28 mouse cellular contexts compared by ENCODE assay signal in the genomic region with DNA sequence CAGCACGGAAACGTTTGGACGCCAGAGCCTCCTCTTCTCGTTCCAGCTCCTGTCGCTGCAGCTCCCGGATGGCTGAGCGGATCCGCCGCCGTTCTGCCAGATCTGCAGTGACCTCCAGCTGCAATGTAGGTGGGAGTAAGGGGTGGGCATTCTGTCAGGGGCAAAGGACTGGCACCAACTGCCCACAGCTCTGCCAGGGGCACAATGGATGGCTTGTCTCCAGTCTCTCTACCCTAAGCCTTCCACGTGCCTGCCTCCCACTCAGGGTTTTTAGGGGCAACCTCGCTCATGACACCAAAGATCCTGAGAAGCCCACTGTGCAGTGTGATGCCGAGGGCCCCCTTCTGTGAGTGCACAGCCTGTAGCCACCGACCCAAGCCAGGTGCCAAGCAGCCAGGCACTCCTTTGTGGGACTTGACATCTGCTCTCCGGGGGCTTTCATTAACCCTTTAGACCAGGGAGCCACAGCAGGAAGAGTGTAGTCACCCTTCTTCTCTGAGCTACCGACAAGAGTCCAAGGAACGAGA. TPM values are rescaled to one million over a fixed set of nuclear protein-coding genes. Genes with fewer than 3 reads are reported as not detected.
DNase-seq lines count a peak whose midpoint lies in the region; ATAC-seq lines count a peak whose summit lies in the region.
"Had no signal": no experiment of that assay in that cellular context is flagged by ENCODE, and none has a peak within 500 bp of the region (broad histone marks: within the 10 kb centered on the region; RNA-seq: fewer than 3 reads in every experiment).

No protein-coding gene starts in this region.

- intact Hi-C loops in heart, postnatal 36 days (cut with DNase I), result loop anchor here (10.0 kb wide), 1 partner anchor 381 kb away; a partner anchor contains a TSS

- peak; percentile 29 for DNase-seq in cerebellum, adult 9-11 months
- no peak for DNase-seq in cerebellum, postnatal 36 days
- DNase-seq in heart, postnatal 36 days, result peak; percentile 2 to 4
- no peak for DNase-seq in heart, adult 18-20 months
- DNase-seq in midbrain, embryonic 14.5 days, result no peak
- DNase-seq in liver, embryonic 11.5 days (ENCODE audit: low spot score), result no peak
- DNase-seq: adrenal gland, postnatal 36 days; liver, embryonic 13.5 days; lung, embryonic 14.5 days; retina, postnatal 1 day; right cerebral cortex, postnatal 25 days; thymus, postnatal 25 days had no signal

- WGBS in midbrain, embryonic 13.5 days, result 90% methylated on average over 17 of the region's 17 CpGs
- WGBS in midbrain, embryonic 14.5 days, result 89% methylated on average over 17 of the region's 17 CpGs
- 85% methylated on average over 17 of the region's 17 CpGs for WGBS in liver, embryonic 11.5 days

- no peak overlapping the region for H3K27ac ChIP-seq in midbrain, embryonic 13.5 days
- H3K27ac ChIP-seq in midbrain, embryonic 14.5 days (replicated peaks; ENCODE audit: low read depth, low read length), result no peak overlapping the region
- H3K27ac ChIP-seq in liver, embryonic 11.5 days (ENCODE audit: low read depth, low read length), result no peak overlapping the region
- H3K27ac ChIP-seq: embryonic facial prominence, embryonic 12.5 days; forebrain, embryonic 12.5 days; heart, embryonic 15.5 days; hindbrain, embryonic 10.5 days; kidney, postnatal 0 days; layer of hippocampus, adult 2 months; liver, embryonic 13.5 days; midbrain, embryonic 12.5 days; neural tube, embryonic 13.5 days had no signal

- H3K27me3 ChIP-seq in midbrain, embryonic 13.5 days, result peaks cover 4% of the 10 kb centered on the region; the same call in 1 of the 2 replicates
- no peaks in the 10 kb centered on the region for H3K27me3 ChIP-seq in midbrain, embryonic 14.5 days (ENCODE audit: control insufficient read depth, insufficient read depth, low read length)
- no peaks in the 10 kb centered on the region for H3K27me3 ChIP-seq in liver, embryonic 11.5 days (replicated peaks; ENCODE audit: control insufficient read depth, insufficient read depth, low read length)
- H3K27me3 ChIP-seq: embryonic facial prominence, embryonic 12.5 days; heart, embryonic 15.5 days; liver, embryonic 13.5 days; midbrain, embryonic 12.5 days; neural tube, embryonic 13.5 days; Patski had no signal

- H3K36me3 ChIP-seq in midbrain, embryonic 13.5 days, result peaks cover 31% of the 10 kb centered on the region
- peaks cover 4% of the 10 kb centered on the region; the same call in 1 of the 2 replicates for H3K36me3 ChIP-seq in midbrain, embryonic 14.5 days (ENCODE audit: control insufficient read depth, insufficient read depth, low read length)
- H3K36me3 ChIP-seq in liver, embryonic 11.5 days (ENCODE audit: control insufficient read depth, insufficient read depth, low read length), result peaks cover 14% of the 10 kb centered on the region

- H3K4me3 ChIP-seq in midbrain, embryonic 13.5 days (replicated peaks), result no peak overlapping the region
- no peak overlapping the region for H3K4me3 ChIP-seq in midbrain, embryonic 14.5 days (replicated peaks; ENCODE audit: low read depth, low read length)
- H3K4me3 ChIP-seq in liver, embryonic 11.5 days (ENCODE audit: low read depth, low read length), result no peak overlapping the region
- H3K4me3 ChIP-seq: embryonic facial prominence, embryonic 12.5 days; erythroblast, embryonic 14.5 days; forebrain, embryonic 12.5 days; heart, embryonic 15.5 days; hindbrain, embryonic 10.5 days; layer of hippocampus, adult 2 months; liver, embryonic 13.5 days; midbrain, embryonic 12.5 days; myocyte; neural tube, embryonic 13.5 days had no signal

- H3K4me2 ChIP-seq in midbrain, embryonic 13.5 days (replicated peaks), result no peak overlapping the region
- H3K4me2 ChIP-seq in midbrain, embryonic 14.5 days (ENCODE audit: low read length), result no peak overlapping the region
- H3K4me2 ChIP-seq in liver, embryonic 11.5 days, result no peak overlapping the region
- H3K4me2 ChIP-seq: embryonic facial prominence, embryonic 12.5 days; forebrain, embryonic 12.5 days; heart, embryonic 15.5 days; liver, embryonic 13.5 days; lung, embryonic 14.5 days; midbrain, embryonic 12.5 days; neural tube, embryonic 13.5 days had no signal

- H3K4me1 ChIP-seq in midbrain, embryonic 13.5 days (replicated peaks), result peaks cover 29% of the 10 kb centered on the region
- peaks cover 9% of the 10 kb centered on the region for H3K4me1 ChIP-seq in midbrain, embryonic 14.5 days (ENCODE audit: control insufficient read depth, insufficient read depth, low read length)
- H3K4me1 ChIP-seq in liver, embryonic 11.5 days (replicated peaks; ENCODE audit: control insufficient read depth, insufficient read depth, low read length), result peaks cover 18% of the 10 kb centered on the region

- H3K9me3 ChIP-seq in midbrain, embryonic 13.5 days, result no peaks in the 10 kb centered on the region
- H3K9me3 ChIP-seq in midbrain, embryonic 14.5 days (ENCODE audit: control insufficient read depth, low read length), result no peaks in the 10 kb centered on the region
- no peaks in the 10 kb centered on the region for H3K9me3 ChIP-seq in liver, embryonic 11.5 days (ENCODE audit: control insufficient read depth, low read length)
- H3K9me3 ChIP-seq: embryonic facial prominence, embryonic 12.5 days; forebrain, embryonic 12.5 days; heart, embryonic 15.5 days; hindbrain, embryonic 10.5 days; liver, embryonic 13.5 days; midbrain, embryonic 12.5 days; neural tube, embryonic 13.5 days had no signal

- ATAC-seq in midbrain, embryonic 13.5 days, result no peak
- no peak for ATAC-seq in midbrain, embryonic 14.5 days (ENCODE audit: low FRiP score, low TSS enrichment)
- no peak for ATAC-seq in liver, embryonic 11.5 days (replicated peaks; ENCODE audit: low FRiP score)
- ATAC-seq: intestine, postnatal 0 days; Patski had no signal

- H3K9ac ChIP-seq in midbrain, embryonic 13.5 days (replicated peaks), result 0 out of 2 replicates have a peak overlapping the region, but pooled peaks have one; percentile 36
- H3K9ac ChIP-seq in midbrain, embryonic 14.5 days (replicated peaks; ENCODE audit: low read length), result no peak overlapping the region
- no peak overlapping the region for H3K9ac ChIP-seq in liver, embryonic 11.5 days (ENCODE audit: low read depth, low read length)
- H3K9ac ChIP-seq: embryonic facial prominence, embryonic 12.5 days; forebrain, embryonic 12.5 days; heart, embryonic 15.5 days; liver, embryonic 13.5 days; lung, embryonic 14.5 days had no signal

RNA-seq across cellular contexts. Expression of a gene that starts 6.9 kb away (rescaled TPM):
- 100 to 1,000 TPM; 146 to 153 TPM for total RNA-seq in heart, postnatal 36 days (2021)
- total RNA-seq in heart, adult 18-20 months (2021), result 100 to 1,000 TPM; 139 to 154 TPM
- 15.5 and 18.2 TPM in 2 replicates for polyA plus RNA-seq in midbrain, embryonic 13.5 days (2015; fragmentation: Nextera tagmentation; extraction: Ambion mirVana)
- 7.2 and 12.8 TPM in 2 replicates for polyA plus RNA-seq in midbrain, embryonic 14.5 days (2014; fragmentation: Nextera tagmentation; extraction: Ambion mirVana)
- polyA plus RNA-seq in liver, embryonic 11.5 days (2014; fragmentation: Nextera tagmentation; extraction: Ambion mirVana), result 27.0 and 29.3 TPM in 2 replicates

RNA-seq across cellular contexts. Expression of a gene that starts 19.0 kb away (rescaled TPM):
- total RNA-seq in heart, postnatal 36 days (2021), result 10 to 100 TPM; 37.6 to 43.8 TPM
- total RNA-seq in heart, adult 18-20 months (2021), result 10 to 100 TPM; 39.8 to 40.3 TPM
- polyA plus RNA-seq in midbrain, embryonic 13.5 days (2015; fragmentation: Nextera tagmentation; extraction: Ambion mirVana), result 30.3 and 32.0 TPM in 2 replicates
- polyA plus RNA-seq in midbrain, embryonic 14.5 days (2014; fragmentation: Nextera tagmentation; extraction: Ambion mirVana), result 48.5 and 76.5 TPM in 2 replicates
- polyA plus RNA-seq in liver, embryonic 11.5 days (2014; fragmentation: Nextera tagmentation; extraction: Ambion mirVana), result 27.9 and 35.9 TPM in 2 replicates

RNA-seq across cellular contexts. Expression of a gene that starts 28.8 kb away (rescaled TPM):
- total RNA-seq in heart, postnatal 36 days (2021), result 10 to 100 TPM; 15.7 to 25.8 TPM
- 10 to 100 TPM; 16.7 to 18.2 TPM for total RNA-seq in heart, adult 18-20 months (2021)
- polyA plus RNA-seq in midbrain, embryonic 13.5 days (2015; fragmentation: Nextera tagmentation; extraction: Ambion mirVana), result 1.4 and 1.7 TPM in 2 replicates
- polyA plus RNA-seq in midbrain, embryonic 14.5 days (2014; fragmentation: Nextera tagmentation; extraction: Ambion mirVana), result 3.2 and 4.7 TPM in 2 replicates
- polyA plus RNA-seq in liver, embryonic 11.5 days (2014; fragmentation: Nextera tagmentation; extraction: Ambion mirVana), result 0.45 and 0.52 TPM in 2 replicates
- polyA plus RNA-seq: erythroblast, embryonic 14.5 days had no signal

RNA-seq across cellular contexts. Expression of a gene that starts 45.4 kb away (rescaled TPM):
- not detected for total RNA-seq in heart, postnatal 36 days (2021)
- total RNA-seq in heart, adult 18-20 months (2021), result under 1 TPM; 0.10 to 0.13 TPM
- polyA plus RNA-seq in midbrain, embryonic 13.5 days (2015; fragmentation: Nextera tagmentation; extraction: Ambion mirVana), result 0.52 and 0.67 TPM in 2 replicates
- 0.59 and 0.72 TPM in 2 replicates for polyA plus RNA-seq in midbrain, embryonic 14.5 days (2014; fragmentation: Nextera tagmentation; extraction: Ambion mirVana)
- 0.27 TPM in 2 replicates for polyA plus RNA-seq in liver, embryonic 11.5 days (2014; fragmentation: Nextera tagmentation; extraction: Ambion mirVana)
- total RNA-seq: ES-E14; gastrocnemius, adult 18-20 months; granulocyte monocyte progenitor cell, adult 5-6 weeks had no signal
- polyA plus RNA-seq: erythroblast, embryonic 14.5 days had no signal

Comparison
In these comparisons a context has a peak if more than half of its experiments do, and no peak if none do; other contexts are left out.
1. DNase-seq: peak in cerebellum, adult 9-11 months (single experiment) and heart, postnatal 36 days (2 of 2); none in cerebellum, postnatal 36 days (0 of 2), heart, adult 18-20 months (0 of 2), midbrain, embryonic 14.5 days (single experiment) and liver, embryonic 11.5 days (single experiment).